Mouse (Mus musculus) A20 (cell line): ENCODE results near the gene Nsl1.

Source experiments
- DNase-seq: peaks from one replicate; pipeline ENCODE4 v3.0.0-alpha.2; 2011; ENCODE audit warnings: low read depth, low spot score

Nsl1 gene

GRCm38 (mm10) chr1:191093578-191093977, 30.8 kb downstream of the Nsl1 start:
- no peak for DNase-seq

- peak; percentile 50 for DNase-seq
Observed at GRCm38 (mm10) chr1:191095019-191095418, 32.2 kb downstream of the Nsl1 start.

- no peak for DNase-seq
Observed at GRCm38 (mm10) chr1:191096871-191097681, 34.3 kb downstream of the Nsl1 start.

- no peak for DNase-seq
Observed at GRCm38 (mm10) chr1:191097802-191098747, 35.3 kb downstream of the Nsl1 start, which contains the start of gene Batf3. Gene Batf3 (plus strand): TSS chr1:191097847.

- DNase-seq = no peak
Observed at GRCm38 (mm10) chr1:191099114-191099513, 36.3 kb downstream of the Nsl1 start.

GRCm38 (mm10) chr1:191099772-191100291, 37.0 kb downstream of the Nsl1 start:
- DNase-seq = no peak

GRCm38 (mm10) chr1:191102730-191103370, 40.0 kb downstream of the Nsl1 start:
- DNase-seq = no peak

GRCm38 (mm10) chr1:191105246-191105645, 42.4 kb downstream of the Nsl1 start:
- DNase-seq = no peak

- DNase-seq = no peak
Observed at GRCm38 (mm10) chr1:191107306-191107705, 44.5 kb downstream of the Nsl1 start.

GRCm38 (mm10) chr1:191109907-191110306, 47.1 kb downstream of the Nsl1 start:
- DNase-seq = peak; percentile 51

- DNase-seq = peak; percentile 67
Observed at GRCm38 (mm10) chr1:191111146-191111545, 48.3 kb downstream of the Nsl1 start.

GRCm38 (mm10) chr1:191114868-191115267, 52.1 kb downstream of the Nsl1 start:
- peak; percentile 66 for DNase-seq

- peak; percentile 38 for DNase-seq
Observed at GRCm38 (mm10) chr1:191115514-191116238, 52.9 kb downstream of the Nsl1 start.

GRCm38 (mm10) chr1:191122744-191123143, 59.9 kb downstream of the Nsl1 start:
- DNase-seq = peak; percentile 51

GRCm38 (mm10) chr1:191123696-191124095, 60.9 kb downstream of the Nsl1 start:
- DNase-seq = no peak

- DNase-seq = peak; percentile 58
Observed at GRCm38 (mm10) chr1:191124288-191124687, 61.5 kb downstream of the Nsl1 start.

GRCm38 (mm10) chr1:191125811-191126638, 63.2 kb downstream of the Nsl1 start:
- DNase-seq = peak; percentile 78

- no peak for DNase-seq
Observed at GRCm38 (mm10) chr1:191131692-191132091, 68.9 kb downstream of the Nsl1 start.

- DNase-seq = no peak
Observed at GRCm38 (mm10) chr1:191132240-191132639, 69.4 kb downstream of the Nsl1 start.

- DNase-seq = no peak
Observed at GRCm38 (mm10) chr1:191132934-191133333, 70.1 kb downstream of the Nsl1 start.
